Mouse (Mus musculus): ENCODE data around the gene Olfr1396.

DNA sequence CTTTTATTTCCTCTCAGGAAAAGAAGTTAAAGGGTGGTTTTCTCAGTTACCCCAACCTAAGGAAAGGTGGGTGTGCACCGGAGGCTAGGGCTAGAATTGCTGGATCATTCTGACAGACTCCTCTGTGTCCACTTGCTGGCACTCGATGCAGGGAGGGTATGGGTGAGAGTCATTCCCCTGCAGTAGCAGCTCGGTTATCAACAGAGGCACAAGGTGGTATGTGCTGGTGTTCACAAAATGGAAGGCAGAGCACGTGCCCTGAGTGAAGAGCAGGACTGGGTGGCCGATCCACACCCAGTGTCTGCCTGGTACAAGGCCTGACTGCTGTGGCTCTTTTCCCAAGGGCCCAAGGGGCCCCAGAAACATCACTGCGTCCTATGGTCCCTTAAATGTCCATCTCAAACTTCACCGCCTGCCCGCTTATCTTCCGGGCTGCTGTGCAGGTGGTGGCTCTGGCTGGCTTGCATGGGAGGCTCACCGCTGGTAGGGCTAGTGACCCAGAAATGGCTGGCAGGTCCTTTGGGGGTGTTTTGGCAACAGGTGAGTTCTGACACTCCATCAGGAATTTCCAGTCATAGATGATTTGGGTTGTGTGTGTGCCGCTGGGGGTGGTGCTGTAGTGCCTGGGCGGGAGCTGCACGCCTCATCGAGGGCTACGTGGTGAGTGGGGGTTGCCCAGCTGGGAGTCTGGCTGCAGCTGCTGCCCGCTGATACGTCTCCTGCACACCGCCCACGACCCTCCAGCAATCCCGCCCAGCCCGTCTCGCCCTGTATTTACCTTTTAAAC, 26.7 kb downstream of the Olfr1396 start:
- TF ChIP-seq CTCF (IDR thresholded peaks at IDR 0.05; ENCODE audit: extremely low read depth, insufficient read depth, insufficient read length, insufficient replicate concordance) = no peak
- TF ChIP-seq POLR2A (IDR thresholded peaks at IDR 0.05; ENCODE audit: low read depth, low read length) = 0 out of 2 replicates have a peak, but pooled peaks have one; percentile 4
